Mouse (Mus musculus) embryonic stem cell, embryonic (primary cell): ENCODE measurements around the gene Hist1h2bm.
"Not testable (repeated sequence)": the region's sequence is repeated elsewhere in the genome, so short reads cannot be mapped to it uniquely, and the experiment has no call there.

ENCODE experiments used
- CTCF ChIA-PET, 4 experiments: fragments of 300-600 bp in 2 of 4; fragments of 350-600 bp in 2 of 4; sonication (Branson Sonifier 250); formaldehyde crosslinking; loops; one replicate each; lab custom pipeline; 2022; ENCODE audit warnings: inconsistent platforms in 2 of 4; lab: Charles Lee
- POLR2A ChIA-PET, 4 experiments: fragments of 300-600 bp in 2 of 4; fragments of 350-600 bp in 2 of 4; sonication (Branson Sonifier 250); formaldehyde crosslinking; loops; one replicate each; lab custom pipeline; 2022; ENCODE audit warnings: antibody characterized with exemption in 4 of 4, inconsistent platforms in 1 of 4; lab: Charles Lee

The Hist1h2bm gene

GRCm38 (mm10) chr13:21750159-21751017 lies 28.5 kb downstream of the Hist1h2bm start, which contains the start of gene Hist1h4k:
Gene Hist1h4k (minus strand): TSS chr13:21750505.
- ChIA-PET CTCF (interaction anchor here in 1 of 4 experiments (1.2 kb wide), 2 partner anchors 15 to 17 kb away, joined by 5 to 6 read pairs; partner anchors contain the start of gene Hist1h4j), POLR2A (interaction anchor here (0.6 to 16.3 kb wide), 52 partner anchors 9 to 1967 kb away, joined by 3 to 823 read pairs (median 7); partner anchors contain the start of genes Hist1h1b (in 4 of the 4), Hist1h2ai (in 4 of the 4), Hist1h2an (in 4 of the 4) and Hist1h2bm (in 4 of the 4))

GRCm38 (mm10) chr13:21751417-21751816 lies 29.6 kb downstream of the Hist1h2bm start:
- ChIA-PET CTCF (no interaction called here), POLR2A (interaction anchor here in 3 of 4 experiments (1.2 to 16.3 kb wide), 15 partner anchors 8 to 292 kb away, joined by 3 to 823 read pairs (median 22); partner anchors contain the start of genes Hist1h3i (in 3 of the 3), Hist1h1b (in 2 of the 3), Hist1h2ai (in 2 of the 3) and Hist1h2an (in 2 of the 3))

GRCm38 (mm10) chr13:21751827-21752226 lies 30.0 kb downstream of the Hist1h2bm start:
- ChIA-PET CTCF (interaction anchor here in 1 of 4 experiments (1.0 kb wide), 1 partner anchor 17 kb away, joined by 3 read pairs; the partner anchor contains the start of gene Hist1h4j), POLR2A (interaction anchor here (0.5 to 16.3 kb wide), 31 partner anchors 10 to 1833 kb away, joined by 3 to 823 read pairs (median 21); partner anchors contain the start of genes Hist1h1b (in 4 of the 4), Hist1h2an (in 4 of the 4), Hist1h2bp (in 4 of the 4) and Hist1h4j (in 4 of the 4))

GRCm38 (mm10) chr13:21752356-21752755 lies 30.5 kb downstream of the Hist1h2bm start:
- POLR2A ChIA-PET = interaction anchor here (0.5 to 16.3 kb wide), 47 partner anchors 9 to 1869 kb away, joined by 3 to 823 read pairs (median 12); partner anchors contain the start of genes Hist1h1b (in 4 of the 4), Hist1h2ai (in 4 of the 4), Hist1h2an (in 4 of the 4) and Hist1h2bl (in 4 of the 4)
- CTCF ChIA-PET = interaction anchor here in 1 of 4 experiments (1.0 kb wide), 1 partner anchor 18 kb away, joined by 3 read pairs; the partner anchor contains the start of gene Hist1h4j

- POLR2A ChIA-PET = interaction anchor here (0.6 to 16.3 kb wide), 68 partner anchors 8 to 1999 kb away, joined by 3 to 823 read pairs (median 9); partner anchors contain the start of genes Hist1h1b (in 4 of the 4), Hist1h2ai (in 4 of the 4), Hist1h2an (in 4 of the 4) and Hist1h2bl (in 4 of the 4)
Observed at GRCm38 (mm10) chr13:21753051-21753523, 31.2 kb downstream of the Hist1h2bm start.

GRCm38 (mm10) chr13:21753524-21754285 lies 31.9 kb downstream of the Hist1h2bm start, which contains the start of the genes Hist1h2ak and Hist1h2bn:
Gene Hist1h2ak (minus strand): TSS chr13:21753827.
Gene Hist1h2bn (plus strand): TSS chr13:21754123.
- POLR2A ChIA-PET = interaction anchor here (0.5 to 16.3 kb wide), 101 partner anchors 8 to 1999 kb away, joined by 3 to 823 read pairs (median 5); partner anchors contain the start of genes Hist1h1b (in 4 of the 4), Hist1h2ai (in 4 of the 4), Hist1h2an (in 4 of the 4) and Hist1h2bl (in 4 of the 4)
- CTCF ChIA-PET = not testable (repeated sequence)

More at GRCm38 (mm10) chr13:21753051-21753523, 31.2 kb downstream of the Hist1h2bm start:
- CTCF ChIA-PET = no interaction called here

- CTCF ChIA-PET = not testable (repeated sequence)
- POLR2A ChIA-PET = interaction anchor here (0.5 to 16.3 kb wide), 89 partner anchors 7 to 1994 kb away, joined by 3 to 823 read pairs (median 5); partner anchors contain the start of genes Hist1h1b (in 4 of the 4), Hist1h2ai (in 4 of the 4), Hist1h2an (in 4 of the 4) and Hist1h2bl (in 4 of the 4)
Observed at GRCm38 (mm10) chr13:21754294-21755001, 32.6 kb downstream of the Hist1h2bm start.

- CTCF ChIA-PET = no interaction called here
- POLR2A ChIA-PET = interaction anchor here in 2 of 4 experiments (1.9 to 16.3 kb wide), 5 partner anchors 23 to 280 kb away, joined by 4 to 823 read pairs (median 530); partner anchors contain the start of genes Hist1h1b (in 2 of the 2), Hist1h2an (in 2 of the 2), Hist1h2bp (in 2 of the 2) and Hist1h3i (in 2 of the 2)
Observed at GRCm38 (mm10) chr13:21755707-21756106, 33.9 kb downstream of the Hist1h2bm start.
